Mouse (Mus musculus) 416B (cell line): Measurements from ENCODE around the gene Edil3.
A peak's percentile ranks its signal among the peaks of the same experiment; 100 is the strongest.

Experiments
- DNase-seq: peaks from one replicate; pipeline ENCODE4 v3.0.0; 2011; ENCODE audit warnings: low read depth

Edil3 gene

GRCm38 (mm10) chr13:88821440-88822331 is at the start of gene Edil3:
Edil3 (plus strand) TSS chr13:88821472.
- no peak for DNase-seq

GRCm38 (mm10) chr13:88799186-88799585 is 22.1 kb upstream of the Edil3 start:
- peak; percentile 32 for DNase-seq

DNA sequence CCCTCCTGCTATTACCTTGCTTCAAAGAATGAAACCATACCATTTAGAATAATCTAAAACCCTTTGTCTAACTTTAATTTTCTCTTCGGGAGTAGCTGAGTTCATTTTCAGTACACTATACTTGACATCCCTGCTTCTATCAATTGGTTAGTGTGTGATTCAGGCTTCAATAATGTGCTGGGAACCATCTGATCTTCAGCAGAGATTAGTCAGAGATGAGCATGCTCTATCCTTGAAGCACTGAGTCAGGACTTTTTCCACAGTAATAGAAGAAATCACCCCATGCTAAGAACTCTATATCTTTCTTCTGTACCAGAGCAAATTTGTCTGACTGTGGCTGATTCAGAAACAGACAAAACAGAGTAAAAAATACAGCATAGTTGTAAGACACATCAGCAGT is 20.3 kb upstream of the Edil3 start:
- DNase-seq, result no peak

DNA sequence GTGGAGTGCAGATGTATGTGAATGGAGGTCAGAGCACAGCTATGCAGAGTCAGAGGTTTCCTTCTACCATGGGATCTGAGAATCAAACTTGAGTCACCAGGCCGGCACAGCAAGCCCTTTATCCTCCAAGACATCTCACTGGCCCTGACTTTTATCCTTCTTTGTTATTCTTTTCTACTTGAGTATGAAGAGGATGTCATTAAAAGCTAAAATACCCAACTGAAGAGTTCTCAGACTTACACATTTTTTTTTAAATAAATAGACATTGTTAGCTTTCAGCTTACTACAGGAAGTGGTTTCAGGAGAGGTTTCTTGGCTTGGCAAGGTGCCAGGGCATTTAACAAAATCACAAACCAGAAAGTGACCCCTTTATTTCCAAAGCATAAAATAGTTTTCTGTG is 15.4 kb upstream of the Edil3 start:
- peak; percentile 89 for DNase-seq

- no peak for DNase-seq
These were observed 15.0 kb upstream of the Edil3 start for GRCm38 (mm10) chr13:88806269-88806668.

- DNase-seq, result peak; percentile 81
These were observed 11.2 kb upstream of the Edil3 start for GRCm38 (mm10) chr13:88810097-88810496.

DNA sequence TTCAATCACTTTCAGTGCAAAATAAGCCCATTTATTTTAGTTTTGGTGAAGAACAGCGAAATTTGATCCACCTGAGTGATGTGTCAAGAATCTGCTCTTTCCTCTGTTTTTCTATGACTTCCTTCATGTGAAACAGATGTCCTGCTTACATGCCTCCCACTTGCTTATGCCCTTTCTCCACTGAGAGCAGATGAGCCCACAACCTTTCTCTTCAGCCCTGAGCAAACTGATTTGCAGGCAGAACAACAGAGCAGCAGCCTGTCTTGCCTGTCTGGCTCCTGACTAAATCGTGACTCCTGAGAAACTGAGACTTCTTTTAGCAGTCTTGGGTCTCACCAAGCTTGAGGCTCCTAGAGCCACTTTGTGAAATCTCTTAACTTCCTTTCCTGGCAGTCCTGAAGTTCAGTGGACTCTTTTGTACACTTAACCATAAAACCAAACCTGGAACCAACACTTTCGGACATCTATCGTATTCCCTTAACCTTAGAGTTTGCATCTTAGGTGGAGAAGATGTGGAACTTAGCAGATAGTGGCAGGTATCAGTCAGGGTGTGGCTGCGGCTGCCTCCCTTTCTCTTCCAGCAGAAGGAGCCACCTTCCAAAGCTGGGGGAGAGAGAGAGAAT is 475 bp upstream of the Edil3 start:
- DNase-seq, result no peak

DNA sequence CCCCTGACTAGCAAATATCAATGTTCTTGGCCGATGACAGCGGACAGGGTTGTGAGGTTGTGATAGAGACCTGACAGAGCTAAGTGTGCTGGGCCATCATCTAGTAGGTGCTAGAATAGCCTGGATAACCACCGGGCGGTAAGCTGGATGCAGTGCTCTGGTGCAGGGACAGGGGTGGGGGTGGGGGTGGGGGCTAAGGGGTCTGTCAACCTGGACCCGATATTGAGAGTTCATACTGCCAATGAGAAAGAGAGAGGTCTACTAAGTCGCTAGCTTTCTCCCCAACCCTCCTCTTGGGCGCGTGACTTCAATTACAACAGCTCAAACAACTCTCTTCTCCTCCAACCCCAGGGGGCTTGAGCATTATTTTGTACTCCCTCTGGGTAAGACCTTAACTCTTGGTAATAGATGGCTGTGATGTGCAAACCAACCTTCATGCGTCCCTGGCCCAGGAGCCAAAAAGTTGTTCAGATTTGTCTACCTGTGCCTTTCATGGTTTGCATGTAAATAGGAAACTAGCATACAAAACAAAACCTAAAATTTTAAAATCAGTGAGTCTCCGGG is 1.1 kb downstream of the Edil3 start:
- DNase-seq, result no peak

GRCm38 (mm10) chr13:88822976-88823521 is 1.8 kb downstream of the Edil3 start:
- DNase-seq, result no peak

- no peak for DNase-seq
These were observed 2.5 kb downstream of the Edil3 start for GRCm38 (mm10) chr13:88823522-88824419.

DNA sequence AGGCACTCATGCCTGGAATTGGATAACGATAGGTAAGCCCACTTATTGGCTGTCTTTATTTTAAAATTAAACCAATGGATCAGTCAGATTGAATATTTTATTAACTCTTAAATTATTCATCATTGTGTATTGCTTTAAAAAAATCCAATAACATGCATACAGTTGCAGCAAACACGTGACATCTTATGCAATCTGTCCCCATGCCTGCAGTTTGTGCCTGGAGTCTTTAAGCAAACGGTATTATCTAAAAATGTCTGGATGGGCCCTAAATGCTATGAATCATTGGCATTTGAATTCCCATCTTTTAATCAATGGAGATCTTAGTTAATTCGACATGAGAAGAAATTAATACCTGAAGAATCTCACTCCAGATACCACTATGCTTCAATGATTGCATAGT is 3.2 kb downstream of the Edil3 start:
- DNase-seq, result no peak

- DNase-seq, result peak; percentile 89
These were observed 7.1 kb downstream of the Edil3 start for GRCm38 (mm10) chr13:88828362-88828761.

- DNase-seq, result peak; percentile 60
These were observed 12.5 kb downstream of the Edil3 start for GRCm38 (mm10) chr13:88833732-88834131.

- DNase-seq, result peak; percentile 86
These were observed 28.5 kb downstream of the Edil3 start for GRCm38 (mm10) chr13:88849739-88850138.

GRCm38 (mm10) chr13:88879960-88880359 is 58.7 kb downstream of the Edil3 start:
- DNase-seq, result no peak

GRCm38 (mm10) chr13:88890728-88891127 is 69.5 kb downstream of the Edil3 start:
- no peak for DNase-seq

- no peak for DNase-seq
These were observed 78.8 kb downstream of the Edil3 start for GRCm38 (mm10) chr13:88900046-88900445.

DNA sequence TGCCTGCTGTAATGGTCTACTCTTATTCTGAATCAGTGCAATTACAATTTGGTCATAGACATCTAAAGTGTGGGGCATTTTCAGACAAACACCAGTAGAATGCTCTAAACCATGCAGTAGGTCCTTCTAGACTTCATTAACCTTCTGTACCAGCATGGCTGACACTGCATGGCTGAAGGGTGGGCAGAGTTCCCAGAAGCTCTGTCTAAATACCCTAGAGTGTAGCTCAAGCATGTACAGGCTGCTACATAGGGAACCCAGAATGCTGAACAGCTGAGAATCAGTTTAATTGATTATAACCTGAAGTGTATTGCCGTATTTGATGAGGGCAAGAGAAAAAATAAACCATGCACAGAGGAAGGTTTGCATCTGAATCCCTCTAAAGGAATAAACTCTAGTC is 86.1 kb downstream of the Edil3 start:
- no peak for DNase-seq

DNA sequence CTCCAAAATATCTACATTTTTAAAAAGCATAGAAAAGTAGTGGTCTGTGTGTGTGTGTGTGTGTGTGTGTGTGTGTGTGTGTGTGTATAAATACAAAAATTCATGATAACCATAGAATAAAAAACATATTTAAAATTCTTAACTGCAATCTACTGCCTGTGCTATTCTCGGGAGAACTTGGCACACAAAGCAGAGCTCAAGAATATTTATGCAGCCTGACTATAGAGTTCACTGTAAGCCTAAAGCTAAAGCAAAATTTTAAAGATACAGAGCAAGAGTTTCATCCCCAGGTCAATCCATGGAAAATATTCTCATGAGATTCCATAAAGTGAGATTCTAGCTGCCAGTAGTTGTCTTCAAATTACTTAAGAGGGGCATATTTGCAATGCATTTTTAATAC is 86.9 kb downstream of the Edil3 start:
- DNase-seq, result no peak

GRCm38 (mm10) chr13:88916503-88916902 is 95.2 kb downstream of the Edil3 start:
- DNase-seq, result no peak

- DNase-seq, result no peak
These were observed 108.4 kb downstream of the Edil3 start for GRCm38 (mm10) chr13:88929626-88930025.

DNA sequence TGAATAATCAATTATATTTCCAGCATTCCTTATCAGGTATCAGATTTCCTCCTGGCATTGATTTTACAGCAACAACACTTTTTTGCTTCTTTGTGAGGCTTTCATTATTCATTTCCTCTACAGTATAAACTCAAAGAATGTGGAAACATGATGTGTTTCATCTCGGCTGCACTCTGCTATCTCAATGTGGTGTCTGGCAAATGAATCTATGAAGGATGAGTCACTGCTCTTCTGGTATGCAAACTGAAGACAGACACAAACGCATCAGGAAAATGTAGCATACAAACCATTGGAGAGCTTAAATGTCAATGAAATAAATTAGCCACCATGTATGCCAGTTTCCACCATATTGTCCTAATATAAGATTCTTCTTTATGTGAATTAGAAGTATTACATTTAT is 117.3 kb downstream of the Edil3 start:
- peak; percentile 66 for DNase-seq
